ENCODE assay signal across 15 mouse cellular contexts in the genomic region with DNA sequence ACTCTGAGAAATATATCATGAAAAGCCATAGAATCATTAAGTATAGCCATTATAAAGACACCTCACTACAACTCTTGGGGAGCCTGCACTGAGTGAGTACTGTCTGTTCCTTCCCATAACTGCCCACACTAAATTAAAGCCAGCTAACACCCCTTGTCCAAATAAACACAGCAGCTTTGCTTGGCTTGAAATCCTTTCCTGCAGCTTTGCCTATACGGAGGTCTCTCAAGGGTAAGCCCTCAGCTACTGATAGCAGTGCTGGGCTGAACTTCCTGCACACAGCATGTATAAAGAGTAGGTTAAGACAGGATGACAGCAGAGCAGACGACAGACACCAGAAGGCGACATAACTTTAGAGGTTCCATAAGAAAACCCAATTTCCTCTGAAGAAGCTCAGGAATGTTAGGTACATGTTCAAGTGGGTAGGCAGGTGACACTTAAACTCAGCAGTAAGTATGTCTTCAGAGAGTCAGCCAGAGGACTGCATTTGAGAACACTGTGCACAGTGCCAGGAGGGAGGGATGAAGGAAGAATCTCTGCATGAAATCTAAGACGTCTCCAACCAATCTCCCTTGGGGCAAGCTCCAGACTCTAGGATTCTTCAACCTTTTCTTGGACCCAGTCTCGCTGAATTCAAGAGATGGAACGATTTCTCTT. TPM values are rescaled to one million over a fixed set of nuclear protein-coding genes. Genes with fewer than 3 reads are reported as not detected.
A peak's percentile ranks its signal among the peaks of the same experiment; 100 is the strongest.
DNase-seq lines count a peak whose midpoint lies in the region; ATAC-seq and TF ChIP-seq lines count a peak whose summit lies in the region.
"Had no signal": no experiment of that assay in that cellular context is flagged by ENCODE, and none has a peak within 500 bp of the region (broad histone marks: within the 10 kb centered on the region; RNA-seq: fewer than 3 reads in every experiment).

No protein-coding gene starts in this region.

- intact Hi-C loops in gastrocnemius, adult 2 months (cut with DNase I) = loop anchor here (5.0 kb wide), 1 partner anchor 42 kb away; no protein-coding TSS in a partner anchor
- intact Hi-C loops in gastrocnemius, postnatal 14 days (cut with DNase I; ENCODE audit: low total_unique reads) = no loop called here
- intact Hi-C loops in heart, postnatal 14 days (cut with DNase I) = no loop called here

- no peak for TF ChIP-seq CTCF in gastrocnemius, adult 2 months (IDR thresholded peaks at IDR 0.05)
- TF ChIP-seq CTCF in heart, postnatal 0 days (IDR thresholded peaks at IDR 0.05; ENCODE audit: low read depth) = no peak
- TF ChIP-seq CTCF in lung, postnatal 0 days (IDR thresholded peaks at IDR 0.05) = no peak

- H3K4me2 ChIP-seq in heart, postnatal 0 days (ENCODE audit: low read depth, low read length) = no peak overlapping the region
- no peak overlapping the region for H3K4me2 ChIP-seq in lung, postnatal 0 days (replicated peaks; ENCODE audit: low read depth, low read length)
- H3K4me2 ChIP-seq: liver, embryonic 13.5 days had no signal

- H3K4me1 ChIP-seq in heart, postnatal 0 days (ENCODE audit: control insufficient read depth, insufficient read depth) = no peaks in the 10 kb centered on the region
- no peaks in the 10 kb centered on the region for H3K4me1 ChIP-seq in lung, postnatal 0 days (ENCODE audit: insufficient read depth, low read depth, low read length)
- H3K4me1 ChIP-seq: liver, embryonic 13.5 days had no signal

- peak overlapping the region; percentile 67 for H3K27ac ChIP-seq in gastrocnemius, adult 2 months
- no peak overlapping the region for H3K27ac ChIP-seq in heart, postnatal 0 days (ENCODE audit: low read depth)
- H3K27ac ChIP-seq in lung, postnatal 0 days (ENCODE audit: low read length) = peak overlapping the region; percentile 39; the same call in 1 of the 2 replicates
- H3K27ac ChIP-seq: liver, embryonic 13.5 days had no signal

- peak; percentile 59 for DNase-seq in gastrocnemius, adult 2 months
- no peak for DNase-seq in gastrocnemius, postnatal 14 days
- peak; percentile 51 for DNase-seq in heart, postnatal 0 days (ENCODE audit: low spot score)
- no peak for DNase-seq in heart, postnatal 14 days
- DNase-seq in embryo, embryonic 10.5 days (ENCODE audit: low spot score) = peak; percentile 10
- DNase-seq in lung, postnatal 0 days (ENCODE audit: low spot score) = peak; percentile 59
- no peak for DNase-seq in kidney, postnatal 36 days
- no peak for DNase-seq in c-Kit-positive CD71-positive TER-119-positive erythroid progenitor cells, embryonic 14.5 days (ENCODE audit: low spot score)
- DNase-seq: cerebellum, adult 11-12 months; kidney, adult 8-10 months; liver, embryonic 13.5 days; retina, postnatal 1 day; thymus, adult 2 months had no signal

- ATAC-seq in heart, postnatal 0 days (ENCODE audit: insufficient read depth, low read depth) = peak; percentile 71
- peak; percentile 90 for ATAC-seq in lung, postnatal 0 days
- ATAC-seq: forebrain, embryonic 14.5 days; Patski had no signal

- 0 out of 2 replicates have a peak, but pooled peaks cover 4% of the 10 kb centered on the region for H3K36me3 ChIP-seq in heart, postnatal 0 days (replicated peaks; ENCODE audit: control insufficient read depth, insufficient read depth, low read length)
- H3K36me3 ChIP-seq in lung, postnatal 0 days (ENCODE audit: insufficient read depth, low read length) = no peaks in the 10 kb centered on the region

- TF ChIP-seq EP300 in heart, postnatal 0 days (IDR thresholded peaks at IDR 0.05; ENCODE audit: low read depth) = no peak
- TF ChIP-seq EP300 in lung, postnatal 0 days (IDR thresholded peaks at IDR 0.05) = peak; percentile 59

- H3K9ac ChIP-seq in heart, postnatal 0 days (replicated peaks; ENCODE audit: low read depth, low read length) = no peak overlapping the region
- H3K9ac ChIP-seq in lung, postnatal 0 days (replicated peaks; ENCODE audit: low read depth) = no peak overlapping the region
- H3K9ac ChIP-seq: liver, embryonic 13.5 days had no signal

- H3K9me3 ChIP-seq in heart, postnatal 0 days (replicated peaks; ENCODE audit: control insufficient read depth, low read length) = no peaks in the 10 kb centered on the region
- H3K9me3 ChIP-seq in lung, postnatal 0 days (ENCODE audit: low read length) = no peaks in the 10 kb centered on the region
- H3K9me3 ChIP-seq: liver, embryonic 13.5 days had no signal

- 42% methylated on average over 6 of the region's 6 CpGs for WGBS in heart, postnatal 0 days
- 37% methylated on average over 6 of the region's 6 CpGs for WGBS in lung, postnatal 0 days

- no peak overlapping the region for H3K4me3 ChIP-seq in gastrocnemius, adult 2 months
- H3K4me3 ChIP-seq in heart, postnatal 0 days (ENCODE audit: low read depth, low read length) = no peak overlapping the region
- no peak overlapping the region for H3K4me3 ChIP-seq in lung, postnatal 0 days (ENCODE audit: low read depth, low read length)
- H3K4me3 ChIP-seq: liver, embryonic 13.5 days had no signal

- H3K27me3 ChIP-seq in heart, postnatal 0 days (ENCODE audit: control insufficient read depth, insufficient read depth, low read length) = no peaks in the 10 kb centered on the region
- H3K27me3 ChIP-seq in lung, postnatal 0 days (replicated peaks; ENCODE audit: insufficient read depth, low read length) = no peaks in the 10 kb centered on the region
- H3K27me3 ChIP-seq: liver, embryonic 13.5 days; Patski had no signal

RNA-seq across cellular contexts. Expression of a gene that starts 28.2 kb away (rescaled TPM):
- 10 to 100 TPM; 17.6 to 20.3 TPM for total RNA-seq in gastrocnemius, adult 2 months (2021)
- total RNA-seq in gastrocnemius, postnatal 14 days (2021) = 10 to 100 TPM; 34.7 to 40.1 TPM
- 88.0 and 91.5 TPM in 2 replicates for total RNA-seq in heart, postnatal 0 days (2014; rRNA removed; ENCODE audit: low replicate concordance)
- polyA plus RNA-seq in heart, postnatal 0 days (2015; fragmentation: Nextera tagmentation; extraction: Ambion mirVana) = 93.1 and 95.9 TPM in 2 replicates
- total RNA-seq in heart, postnatal 14 days (2021) = 10 to 100 TPM; 94.8 to 97.1 TPM
- polyA plus RNA-seq in lung, postnatal 0 days (2015; fragmentation: Nextera tagmentation; extraction: Ambion mirVana) = 22.5 and 23.2 TPM in 2 replicates

RNA-seq across cellular contexts. Expression of a gene that starts 28.6 kb away (rescaled TPM):
- 10 to 100 TPM; 24.3 to 29.8 TPM for total RNA-seq in gastrocnemius, adult 2 months (2021)
- 10 to 100 TPM; 18.1 to 19.8 TPM for total RNA-seq in gastrocnemius, postnatal 14 days (2021)
- 8.8 and 19.7 TPM in 2 replicates for total RNA-seq in heart, postnatal 0 days (2014; rRNA removed; ENCODE audit: low replicate concordance)
- polyA plus RNA-seq in heart, postnatal 0 days (2015; fragmentation: Nextera tagmentation; extraction: Ambion mirVana) = 22.6 and 24.8 TPM in 2 replicates
- 10 to 100 TPM; 15.4 to 16.8 TPM for total RNA-seq in heart, postnatal 14 days (2021)
- 25.8 and 27.5 TPM in 2 replicates for polyA plus RNA-seq in lung, postnatal 0 days (2015; fragmentation: Nextera tagmentation; extraction: Ambion mirVana)

RNA-seq across cellular contexts. Expression of a gene that starts 28.6 kb away (rescaled TPM):
- 1 to 10 TPM; 6.8 to 7.5 TPM for total RNA-seq in gastrocnemius, adult 2 months (2021)
- total RNA-seq in gastrocnemius, postnatal 14 days (2021) = 1 to 10 TPM; 6.7 to 6.8 TPM
- total RNA-seq in heart, postnatal 0 days (2014; rRNA removed; ENCODE audit: low replicate concordance) = 5.8 and 12.6 TPM in 2 replicates
- 14.1 and 17.3 TPM in 2 replicates for polyA plus RNA-seq in heart, postnatal 0 days (2015; fragmentation: Nextera tagmentation; extraction: Ambion mirVana)
- total RNA-seq in heart, postnatal 14 days (2021) = 10 to 100 TPM; 10.8 to 10.9 TPM
- 14.6 and 16.1 TPM in 2 replicates for polyA plus RNA-seq in lung, postnatal 0 days (2015; fragmentation: Nextera tagmentation; extraction: Ambion mirVana)

RNA-seq across cellular contexts. Expression of a gene that starts 39.0 kb away (rescaled TPM):
- total RNA-seq in gastrocnemius, adult 2 months (2021) = 10 to 100 TPM; 29.1 to 42.0 TPM
- 10 to 100 TPM; 17.0 to 20.0 TPM for total RNA-seq in gastrocnemius, postnatal 14 days (2021)
- total RNA-seq in heart, postnatal 0 days (2014; rRNA removed; ENCODE audit: low replicate concordance) = 10.0 and 13.2 TPM in 2 replicates
- polyA plus RNA-seq in heart, postnatal 0 days (2015; fragmentation: Nextera tagmentation; extraction: Ambion mirVana) = 5.5 TPM in 2 replicates
- total RNA-seq in heart, postnatal 14 days (2021) = 1 to 10 TPM; 6.3 to 6.5 TPM
- polyA plus RNA-seq in lung, postnatal 0 days (2015; fragmentation: Nextera tagmentation; extraction: Ambion mirVana) = 11.0 and 11.5 TPM in 2 replicates

RNA-seq across cellular contexts. Expression of a gene that starts 39.1 kb away (rescaled TPM):
- 100 to 1,000 TPM; 222 to 262 TPM for total RNA-seq in gastrocnemius, adult 2 months (2021)
- 100 to 1,000 TPM; 167 to 168 TPM for total RNA-seq in gastrocnemius, postnatal 14 days (2021)
- total RNA-seq in heart, postnatal 0 days (2014; rRNA removed; ENCODE audit: low replicate concordance) = 39.0 and 77.8 TPM in 2 replicates
- 90.3 and 90.9 TPM in 2 replicates for polyA plus RNA-seq in heart, postnatal 0 days (2015; fragmentation: Nextera tagmentation; extraction: Ambion mirVana)
- 10 to 100 TPM; 85.0 to 90.5 TPM for total RNA-seq in heart, postnatal 14 days (2021)
- 125 and 130 TPM in 2 replicates for polyA plus RNA-seq in lung, postnatal 0 days (2015; fragmentation: Nextera tagmentation; extraction: Ambion mirVana)

Comparison
In these comparisons a context has a peak if more than half of its experiments do, and no peak if none do; other contexts are left out.
1. DNase-seq: peak in gastrocnemius, adult 2 months (single experiment), heart, postnatal 0 days (single experiment), embryo, embryonic 10.5 days (single experiment) and lung, postnatal 0 days (single experiment); none in gastrocnemius, postnatal 14 days (single experiment), heart, postnatal 14 days (0 of 2), kidney, postnatal 36 days (0 of 2) and c-Kit-positive CD71-positive TER-119-positive erythroid progenitor cells, embryonic 14.5 days (single experiment).